Mouse (Mus musculus) spleen, postnatal 10 days (tissue): Measurements from ENCODE around the gene Rdh5.

ENCODE experiments used
- DNase-seq, 2 experiments: peaks; one replicate each; pipeline ENCODE4 v3.0.0; 2021 to 2022; ENCODE audit warnings: low spot score in 2 of 2

Gene Rdh5

GRCm38 (mm10) chr10:128922822-128923012, at the start of gene Rdh5:
Rdh5 (minus strand) TSS chr10:128922888.
- DNase-seq, result no peak

- DNase-seq, result no peak
Observed at GRCm38 (mm10) chr10:128970740-128971250, 48.1 kb upstream of the Rdh5 start.

- DNase-seq, result no peak
Observed at GRCm38 (mm10) chr10:128968341-128968749, 45.7 kb upstream of the Rdh5 start.

- no peak for DNase-seq
Observed at GRCm38 (mm10) chr10:128965871-128966270, 43.2 kb upstream of the Rdh5 start.

GRCm38 (mm10) chr10:128964961-128965360, 42.3 kb upstream of the Rdh5 start:
- DNase-seq, result no peak

- no peak for DNase-seq
Observed at GRCm38 (mm10) chr10:128960590-128961584, 38.2 kb upstream of the Rdh5 start, which contains the start of gene Mettl7b. Mettl7b (minus strand) TSS chr10:128960988.

GRCm38 (mm10) chr10:128960142-128960541, 37.5 kb upstream of the Rdh5 start:
- DNase-seq, result no peak

GRCm38 (mm10) chr10:128958340-128958739, 35.7 kb upstream of the Rdh5 start:
- no peak for DNase-seq

GRCm38 (mm10) chr10:128950208-128950887, 27.7 kb upstream of the Rdh5 start:
- DNase-seq, result no peak

- no peak for DNase-seq
Observed at GRCm38 (mm10) chr10:128947496-128947895, 24.8 kb upstream of the Rdh5 start.

GRCm38 (mm10) chr10:128945675-128946074, 23.0 kb upstream of the Rdh5 start:
- peak in 1 of 2 experiments; percentile 36 for DNase-seq

GRCm38 (mm10) chr10:128940475-128941061, 17.9 kb upstream of the Rdh5 start:
- DNase-seq, result no peak

- DNase-seq, result no peak
Observed at GRCm38 (mm10) chr10:128938974-128939373, 16.3 kb upstream of the Rdh5 start.

GRCm38 (mm10) chr10:128938457-128938856, 15.8 kb upstream of the Rdh5 start:
- DNase-seq, result no peak

- DNase-seq, result no peak
Observed at GRCm38 (mm10) chr10:128937756-128938390, 15.2 kb upstream of the Rdh5 start.

GRCm38 (mm10) chr10:128935826-128936440, 13.2 kb upstream of the Rdh5 start:
- no peak for DNase-seq

- no peak for DNase-seq
Observed at GRCm38 (mm10) chr10:128934997-128935787, 12.5 kb upstream of the Rdh5 start.

GRCm38 (mm10) chr10:128933976-128934721, 11.5 kb upstream of the Rdh5 start:
- DNase-seq, result no peak

- DNase-seq, result no peak
Observed at GRCm38 (mm10) chr10:128933574-128933973, 10.9 kb upstream of the Rdh5 start, which contains the start of gene Itga7. Itga7 (plus strand) TSS chr10:128933818.

GRCm38 (mm10) chr10:128931441-128931840, 8.8 kb upstream of the Rdh5 start:
- DNase-seq, result no peak
